Mouse (Mus musculus) testis, postnatal 10 days (tissue): ENCODE data around the gene Vtn.
A peak's percentile ranks its signal among the peaks of the same experiment; 100 is the strongest.

Experiments used
- DNase-seq: peaks from one replicate; pipeline ENCODE4 v3.0.0; 2021; ENCODE audit warnings: low spot score

Vtn gene

GRCm38 (mm10) chr11:78499004-78499403, at the start of gene Vtn:
Gene Vtn (plus strand): TSS chr11:78499091.
- no peak for DNase-seq

DNA sequence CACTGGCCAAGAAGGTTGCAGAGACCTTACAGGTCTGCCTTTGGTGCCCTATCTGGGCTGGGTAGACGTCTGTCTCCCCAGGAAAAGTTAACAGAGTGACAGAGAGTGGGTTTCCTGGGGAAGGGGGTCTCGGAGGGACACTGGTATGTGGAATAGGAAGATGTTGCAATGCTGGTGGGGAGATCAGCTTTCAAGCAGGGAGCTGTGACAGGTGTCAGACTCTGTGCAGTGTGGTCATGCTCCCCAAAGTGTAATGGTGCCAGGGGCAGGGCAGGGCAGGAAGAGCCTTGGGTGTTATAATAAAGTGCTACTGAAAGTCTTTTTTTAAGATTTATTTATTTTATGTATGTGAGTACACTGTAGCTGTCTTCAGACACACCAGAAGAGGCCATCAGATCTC, 48.6 kb upstream of the Vtn start:
- DNase-seq: no peak

GRCm38 (mm10) chr11:78453675-78454074, 45.2 kb upstream of the Vtn start:
- peak; percentile 84 for DNase-seq

DNA sequence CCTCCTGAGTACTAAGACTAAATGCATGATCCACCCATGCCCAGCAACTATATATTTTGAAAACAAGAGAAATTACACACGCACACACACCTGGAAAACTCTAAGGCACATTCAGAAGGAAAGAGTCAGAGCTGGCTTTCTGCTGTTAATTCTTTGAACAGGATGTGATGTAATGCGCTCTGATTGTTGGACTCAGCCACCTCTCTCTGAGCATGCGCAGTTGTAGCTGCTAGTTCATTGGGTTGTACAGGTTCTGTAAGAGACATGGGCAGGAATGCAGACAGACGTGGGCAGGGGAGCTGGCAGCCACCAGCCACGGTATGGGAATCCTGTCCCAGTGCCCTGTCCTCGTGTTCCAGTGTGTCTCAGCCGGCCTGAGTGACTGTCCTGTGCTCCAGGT, 44.6 kb upstream of the Vtn start:
- DNase-seq: no peak

DNA sequence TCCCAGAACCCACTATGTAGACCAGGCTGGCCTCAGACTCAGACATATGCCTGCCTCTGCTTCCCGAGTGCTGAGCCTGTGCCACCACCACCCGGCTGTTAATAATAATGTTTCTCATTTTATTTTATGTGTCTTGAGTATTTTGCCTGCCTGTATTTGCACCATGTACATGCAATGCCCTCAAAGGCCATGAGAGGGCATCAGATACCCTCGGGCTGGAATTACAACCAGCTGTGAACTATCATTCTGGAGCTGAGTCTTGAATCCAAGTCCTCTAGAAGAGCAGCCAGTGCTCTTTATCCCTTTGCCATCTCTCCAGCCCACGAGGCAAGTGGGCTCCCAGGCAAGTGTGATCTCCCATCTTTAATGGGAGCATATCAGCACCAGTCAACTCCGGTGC, 43.6 kb upstream of the Vtn start:
- peak; percentile 68 for DNase-seq

DNA sequence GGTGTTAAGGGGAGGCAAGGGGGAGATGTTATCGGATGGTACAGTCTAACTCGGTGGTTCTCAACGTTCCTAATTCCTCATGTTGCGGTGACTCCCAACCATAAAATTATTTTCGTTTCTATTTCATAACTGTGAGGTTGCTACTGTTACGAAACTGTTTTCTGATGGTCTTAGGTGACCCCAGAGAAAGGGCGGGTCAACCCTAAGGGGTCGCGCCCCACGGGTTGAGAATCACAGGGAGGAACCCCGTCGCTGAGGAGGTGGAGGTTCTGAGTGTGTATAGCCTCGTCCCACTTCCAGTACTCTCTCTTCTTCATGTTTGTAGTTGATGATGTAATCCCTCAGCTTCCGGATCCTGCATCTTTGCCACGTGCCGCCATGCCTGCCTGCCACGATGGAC, 40.2 kb upstream of the Vtn start:
- DNase-seq: no peak

GRCm38 (mm10) chr11:78461894-78462293, 37.0 kb upstream of the Vtn start:
- no peak for DNase-seq

DNA sequence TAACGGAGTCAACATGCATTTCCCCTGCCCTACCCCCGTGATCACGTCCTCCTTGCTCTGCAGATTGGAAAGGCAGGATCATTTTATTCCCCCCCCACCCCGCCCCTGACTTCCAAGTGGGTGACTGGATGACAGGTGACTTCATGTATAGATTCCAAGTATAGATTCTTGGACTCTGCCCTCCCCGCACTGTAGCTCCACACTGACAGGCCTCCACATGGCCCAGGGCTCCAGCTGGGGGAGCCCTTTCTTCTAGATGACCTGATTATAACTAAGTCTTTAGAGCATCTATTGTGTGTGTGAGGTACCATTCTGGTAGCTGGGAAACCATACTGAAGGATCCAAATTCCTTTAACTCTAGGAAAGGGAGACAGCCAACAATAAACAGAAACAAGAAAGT, 36.2 kb upstream of the Vtn start:
- DNase-seq: no peak

- no peak for DNase-seq
Observed at GRCm38 (mm10) chr11:78463286-78464036, 35.4 kb upstream of the Vtn start.

DNA sequence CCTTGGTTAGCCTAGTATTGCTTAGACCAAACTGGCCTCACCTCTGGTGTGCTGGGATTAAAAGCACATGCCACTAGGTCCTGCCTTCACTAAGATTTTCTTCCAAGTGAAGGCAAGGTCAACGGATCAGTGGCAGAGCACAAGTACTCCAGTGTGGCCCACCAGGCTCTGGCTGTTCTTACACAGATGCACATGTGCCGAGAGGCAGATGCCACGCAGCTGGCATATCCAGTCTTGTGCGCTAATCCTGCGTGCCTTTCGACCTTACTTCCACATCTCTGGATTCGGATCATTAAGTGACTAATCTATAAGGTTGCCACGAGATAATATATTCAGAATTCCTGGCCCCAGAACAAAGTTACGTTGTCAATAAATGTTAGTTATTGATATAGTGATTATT, 33.8 kb upstream of the Vtn start:
- DNase-seq: no peak

DNA sequence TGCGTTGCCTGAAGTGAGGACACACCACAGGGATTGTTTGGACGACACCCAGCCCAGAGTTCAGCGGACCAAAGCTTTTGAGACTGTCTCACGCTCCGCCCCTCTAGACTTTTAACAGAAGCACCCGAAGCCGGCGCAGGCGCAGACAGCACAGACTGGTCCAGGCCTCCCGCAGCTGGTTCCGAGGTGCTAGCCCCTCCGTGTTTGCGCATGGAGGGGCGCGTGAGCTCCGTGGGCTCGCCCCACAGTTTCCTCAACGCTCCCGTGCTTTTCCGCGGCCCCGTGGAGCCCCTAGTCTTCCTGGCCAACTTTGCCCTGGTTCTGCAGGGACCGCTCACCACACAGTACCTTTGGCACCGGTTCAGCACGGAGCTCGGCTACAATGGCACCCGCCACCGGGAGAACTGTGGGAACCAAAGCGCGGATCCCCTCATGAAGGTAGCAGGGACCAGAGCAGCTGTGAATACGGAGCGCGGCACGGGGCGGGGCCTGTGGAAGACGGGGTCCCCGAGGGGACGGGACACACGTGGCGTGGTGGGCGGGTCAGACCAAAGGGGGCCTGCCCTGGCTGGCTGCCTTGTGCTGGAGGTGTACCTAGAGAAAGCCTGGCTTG, 33.2 kb upstream of the Vtn start, which contains the start of gene Slc46a1:
TSS of gene Slc46a1 (plus strand) at position 130 of the 613 bp plus-strand sequence.
- peak; percentile 96 for DNase-seq

- peak; percentile 62 for DNase-seq
Observed at GRCm38 (mm10) chr11:78466242-78466912, 32.5 kb upstream of the Vtn start.

DNA sequence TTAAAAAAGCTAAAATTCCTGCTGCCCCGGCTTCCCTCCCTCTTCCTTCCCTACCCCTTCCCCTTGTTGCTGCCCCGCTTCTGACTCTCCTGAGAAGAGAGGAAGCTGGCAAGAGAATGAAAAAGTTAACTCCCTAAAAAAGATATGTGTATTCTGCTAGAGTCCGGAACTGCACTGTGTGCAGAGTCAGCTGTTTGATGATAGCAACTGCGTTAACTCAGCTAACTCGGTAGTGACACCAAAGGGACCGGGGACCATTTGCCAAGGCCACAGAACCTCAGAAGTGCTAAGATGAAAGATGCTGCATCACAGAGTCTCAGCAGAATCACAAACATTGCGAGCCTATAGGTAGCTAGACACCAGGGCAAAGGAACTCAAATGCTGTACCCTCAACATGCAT, 31.4 kb upstream of the Vtn start:
- no peak for DNase-seq

DNA sequence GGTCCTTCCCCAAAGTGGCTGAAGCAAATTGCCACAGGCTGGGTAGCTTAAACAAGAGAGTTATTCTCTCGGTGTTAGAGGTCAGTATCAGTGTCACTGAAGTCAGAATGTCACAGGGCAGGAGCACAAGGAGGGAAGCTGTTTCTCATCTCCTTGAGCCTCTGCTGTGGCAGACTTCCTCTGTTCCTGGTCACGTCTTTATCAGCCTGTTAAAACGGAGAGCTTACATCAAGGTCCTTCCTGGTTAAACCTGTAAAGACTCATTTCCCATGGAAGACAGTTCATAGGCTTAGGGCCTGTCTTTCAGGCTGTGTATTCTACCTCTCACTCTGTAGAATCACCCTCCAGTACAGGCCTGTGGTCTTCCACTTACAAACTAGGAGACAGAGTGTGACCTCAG, 31.0 kb upstream of the Vtn start:
- DNase-seq: no peak

DNA sequence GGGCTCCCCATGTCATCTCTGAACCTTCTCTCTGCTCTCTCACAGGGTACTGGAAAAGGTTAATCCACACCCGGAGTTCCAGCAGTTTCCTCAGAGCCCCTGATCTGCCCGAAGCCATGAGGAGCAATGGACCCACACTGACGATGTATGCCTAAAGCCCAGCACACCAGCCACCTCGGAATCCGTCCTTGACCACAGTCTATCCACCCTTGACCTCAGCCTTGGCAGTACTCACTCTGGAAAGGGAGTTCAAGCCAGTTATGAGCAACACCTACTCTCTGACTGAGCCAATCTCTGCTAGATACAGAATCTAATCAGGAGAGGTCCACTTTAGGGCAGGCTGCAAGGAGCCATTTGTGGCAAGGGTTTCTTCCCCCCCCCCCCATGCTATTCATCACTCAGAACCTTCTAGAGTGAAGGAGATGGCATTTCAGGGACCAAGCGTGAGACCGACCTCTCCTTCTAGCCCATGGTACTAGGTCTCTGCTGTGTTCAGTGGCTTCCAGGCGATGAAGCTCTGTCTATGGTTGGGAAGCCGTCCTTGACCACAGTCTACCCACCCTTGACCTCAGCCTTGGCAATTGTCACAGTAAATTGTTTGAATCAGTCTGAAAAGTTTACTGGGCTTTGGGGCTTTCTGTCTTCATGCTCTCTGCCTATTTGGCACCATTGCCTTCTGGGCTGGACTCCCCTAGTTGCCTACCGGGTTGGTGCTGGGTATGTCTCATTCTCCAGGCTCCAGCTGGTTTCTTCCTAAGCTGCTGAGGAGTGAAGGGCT, 27.4 kb upstream of the Vtn start:
- DNase-seq: no peak

GRCm38 (mm10) chr11:78475289-78475688, 23.6 kb upstream of the Vtn start:
- no peak for DNase-seq

DNA sequence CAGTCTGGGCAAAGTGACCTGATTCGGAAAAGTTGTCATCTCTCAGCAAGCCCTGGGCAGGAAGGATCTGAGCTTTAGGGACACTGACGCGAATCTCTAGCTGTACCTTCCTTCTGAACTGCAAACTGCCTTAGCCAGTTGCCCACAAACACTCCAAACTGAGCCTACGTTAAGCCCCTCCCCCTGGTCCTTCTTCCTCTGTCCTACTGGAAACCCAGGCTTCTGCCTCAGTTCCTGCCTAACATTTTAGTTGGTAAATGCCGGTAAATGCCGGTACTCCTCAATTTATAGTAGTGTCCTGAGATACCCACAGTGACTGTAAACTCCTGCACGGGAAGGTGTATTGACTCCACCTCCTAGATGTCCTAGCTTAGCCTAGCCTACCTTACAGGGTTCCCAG, 15.3 kb upstream of the Vtn start:
- no peak for DNase-seq

- peak; percentile 86 for DNase-seq
Observed at GRCm38 (mm10) chr11:78488168-78488567, 10.7 kb upstream of the Vtn start.

DNA sequence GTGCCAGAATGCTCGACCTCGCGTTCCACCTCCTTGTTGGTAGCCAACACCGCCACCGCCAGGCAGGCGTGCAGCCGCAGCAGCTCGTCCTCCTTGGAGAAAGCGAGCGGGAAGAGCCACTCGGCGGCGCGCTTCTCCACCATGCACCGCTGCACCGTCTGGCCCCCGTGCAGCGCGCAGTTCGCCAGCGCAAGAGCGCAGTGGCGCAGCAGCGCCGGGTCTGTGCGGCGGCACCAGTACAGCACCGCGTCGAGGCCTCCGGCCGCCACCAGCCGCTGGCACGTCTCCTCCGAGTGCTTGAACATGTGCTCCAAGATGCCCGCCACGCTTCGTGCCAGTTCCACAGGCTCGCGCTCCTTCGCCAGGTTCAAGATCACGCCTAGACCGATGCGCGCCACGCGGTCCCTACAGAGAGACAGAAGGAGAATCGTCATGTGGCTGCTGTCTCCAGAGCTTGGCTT, 8.1 kb upstream of the Vtn start:
- DNase-seq: peak; percentile 59

DNA sequence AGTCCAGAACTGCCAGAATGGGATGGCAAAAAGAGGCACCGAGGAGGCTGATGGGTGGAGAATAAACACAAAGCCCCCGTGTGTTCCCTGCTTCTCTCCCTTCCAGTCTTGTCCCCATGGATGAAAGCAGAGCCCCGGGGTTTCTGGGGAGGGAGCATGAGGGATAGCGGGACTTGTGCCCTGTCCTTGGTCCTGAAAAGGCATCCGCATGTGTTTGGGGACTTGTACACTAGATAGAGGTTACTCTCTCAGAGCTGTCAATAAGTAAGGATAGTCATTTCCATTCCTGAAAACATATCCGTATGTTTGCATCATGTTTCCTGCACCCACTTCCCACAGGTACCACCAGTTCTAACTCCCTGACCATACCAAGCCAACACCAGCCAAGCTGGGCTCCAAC, 3.0 kb upstream of the Vtn start:
- peak; percentile 71 for DNase-seq

DNA sequence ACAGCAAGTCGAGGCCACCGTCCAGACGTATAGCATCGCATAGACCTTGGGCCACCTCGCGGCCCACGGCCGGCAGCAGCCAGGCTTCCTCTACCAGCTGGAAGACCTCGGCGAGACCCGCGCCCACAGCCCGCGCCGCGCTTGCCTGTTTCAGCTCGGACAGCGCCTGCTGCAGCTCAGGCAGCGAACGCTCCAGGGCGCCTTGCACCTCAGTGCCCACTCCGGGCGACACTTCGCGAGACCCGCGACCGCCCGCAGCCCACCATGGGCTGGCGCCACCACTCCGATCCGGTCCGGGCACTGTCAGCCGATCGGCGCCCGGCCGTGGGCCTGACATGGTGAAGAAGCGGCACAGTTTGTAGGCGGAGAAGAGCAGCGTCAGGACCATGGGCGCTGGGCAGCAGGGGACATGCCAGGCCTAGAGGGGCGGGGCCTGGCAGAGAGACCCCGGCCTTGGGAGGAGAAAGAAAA, 1.8 kb upstream of the Vtn start:
- DNase-seq: peak; percentile 55
